Mouse (Mus musculus): ENCODE measurements around the gene Kcnh1. TPM values are rescaled to one million over a fixed set of nuclear protein-coding genes. Genes with fewer than 3 reads are reported as not detected.

The Kcnh1 gene
- polyA plus RNA-seq, 1 experiment from 2014 or later = 0.94 TPM

DNA sequence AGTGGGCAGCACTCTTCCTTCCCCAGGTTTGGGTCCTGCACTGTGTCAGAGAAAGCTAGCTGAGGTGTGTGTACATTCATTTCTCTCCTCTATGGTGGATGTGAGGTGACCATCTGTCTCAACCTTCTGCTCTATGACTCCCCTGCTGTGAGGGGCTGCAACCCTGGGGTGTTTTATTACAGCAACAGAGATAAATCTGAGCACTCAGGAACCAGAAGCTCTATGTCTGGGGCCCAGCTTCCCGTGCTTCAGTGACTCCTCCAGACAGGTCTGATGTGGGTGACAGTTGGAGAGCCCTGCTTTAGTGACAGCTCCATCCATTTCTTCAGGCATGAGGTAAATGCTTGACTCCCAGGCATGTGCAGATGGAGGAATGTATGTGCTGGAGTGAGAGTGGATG is 12.4 kb downstream of the Kcnh1 start:
- Histone ChIP-seq H3K4me1 (peaks cover under 1% of the 10 kb centered on the region; the same call in 1 of the 2 replicates), H3K4me2 (replicated peaks) (no peak overlapping the region), H3K9ac (replicated peaks) (no peak overlapping the region), H3K4me3 (no peak overlapping the region), H3K9me3 (no peaks in the 10 kb centered on the region), H3K27ac (replicated peaks) (no peak overlapping the region), H3K36me3 (no peaks in the 10 kb centered on the region), H3K27me3 (no peaks in the 10 kb centered on the region)
- WGBS = 53% methylated on average over 1 of the region's 1 CpGs
- no peak for ATAC-seq (ENCODE audit: low FRiP score, low read depth)

DNA sequence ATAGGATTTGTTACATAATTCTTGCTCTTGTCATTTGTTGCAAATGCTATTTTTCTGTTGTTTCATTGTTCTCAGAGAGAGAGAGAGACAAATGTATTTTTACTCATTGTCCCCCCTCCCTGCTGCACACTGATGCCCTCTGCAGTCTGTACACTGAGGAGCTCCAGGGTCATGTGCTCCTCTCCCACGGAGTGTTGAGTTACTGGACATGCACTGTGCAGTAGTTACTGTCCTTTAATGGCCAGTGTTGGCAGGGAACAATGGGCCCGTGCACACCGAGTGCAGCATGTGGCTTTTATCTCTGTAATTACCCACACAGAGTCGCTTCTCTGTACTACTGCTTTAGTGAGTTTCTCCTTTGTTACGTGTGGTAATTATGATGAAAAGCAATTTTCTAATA is 17.4 kb downstream of the Kcnh1 start:
- no peaks in the 10 kb centered on the region for H3K36me3 ChIP-seq
- H3K4me1 ChIP-seq = peaks cover 3% of the 10 kb centered on the region; the same call in 1 of the 2 replicates
- H3K9ac ChIP-seq (replicated peaks) = no peak overlapping the region
- ATAC-seq (ENCODE audit: low FRiP score, low read depth) = no peak
- WGBS = 73% methylated on average over 5 of the region's 5 CpGs
- no peak overlapping the region for H3K4me3 ChIP-seq
- no peaks in the 10 kb centered on the region for H3K27me3 ChIP-seq
- H3K9me3 ChIP-seq = no peaks in the 10 kb centered on the region
- no peak overlapping the region for H3K4me2 ChIP-seq (replicated peaks)
- H3K27ac ChIP-seq (replicated peaks) = no peak overlapping the region

- Histone ChIP-seq H3K4me2 (replicated peaks) (no peak overlapping the region), H3K9ac (replicated peaks) (no peak overlapping the region), H3K27ac (replicated peaks) (no peak overlapping the region), H3K4me1 (peaks cover 3% of the 10 kb centered on the region; the same call in 1 of the 2 replicates), H3K9me3 (no peaks in the 10 kb centered on the region), H3K4me3 (no peak overlapping the region), H3K36me3 (no peaks in the 10 kb centered on the region), H3K27me3 (no peaks in the 10 kb centered on the region)
- no peak for ATAC-seq (ENCODE audit: low FRiP score, low read depth)
- WGBS = 87% methylated on average over 2 of the region's 2 CpGs
Observed at GRCm38 (mm10) chr1:192212448-192212847, 21.9 kb downstream of the Kcnh1 start.

- no peak overlapping the region for H3K27ac ChIP-seq (replicated peaks)
- H3K27me3 ChIP-seq = no peaks in the 10 kb centered on the region
- H3K4me3 ChIP-seq = no peak overlapping the region
- no peaks in the 10 kb centered on the region for H3K4me1 ChIP-seq
- H3K9me3 ChIP-seq = no peaks in the 10 kb centered on the region
- H3K9ac ChIP-seq (replicated peaks) = no peak overlapping the region
- H3K4me2 ChIP-seq (replicated peaks) = no peak overlapping the region
- ATAC-seq (ENCODE audit: low FRiP score, low read depth) = no peak
- 93% methylated on average over 4 of the region's 4 CpGs for WGBS
- H3K36me3 ChIP-seq = no peaks in the 10 kb centered on the region
Observed at GRCm38 (mm10) chr1:192214666-192215065, 24.1 kb downstream of the Kcnh1 start.

GRCm38 (mm10) chr1:192220156-192220555 is 29.6 kb downstream of the Kcnh1 start:
- no peaks in the 10 kb centered on the region for H3K9me3 ChIP-seq
- H3K4me3 ChIP-seq = no peak overlapping the region
- no peaks in the 10 kb centered on the region for H3K36me3 ChIP-seq
- no peak for ATAC-seq (ENCODE audit: low FRiP score, low read depth)
- no peak overlapping the region for H3K27ac ChIP-seq (replicated peaks)
- no peak overlapping the region for H3K9ac ChIP-seq (replicated peaks)
- H3K4me2 ChIP-seq (replicated peaks) = no peak overlapping the region
- 64% methylated on average over 2 of the region's 2 CpGs for WGBS
- H3K27me3 ChIP-seq = no peaks in the 10 kb centered on the region
- H3K4me1 ChIP-seq = no peaks in the 10 kb centered on the region

- no peak overlapping the region for H3K4me2 ChIP-seq (replicated peaks)
- H3K36me3 ChIP-seq = no peaks in the 10 kb centered on the region
- H3K4me3 ChIP-seq = no peak overlapping the region
- no peaks in the 10 kb centered on the region for H3K27me3 ChIP-seq
- H3K9ac ChIP-seq (replicated peaks) = no peak overlapping the region
- H3K9me3 ChIP-seq = no peaks in the 10 kb centered on the region
- WGBS = 39% methylated on average over 4 of the region's 4 CpGs
- no peaks in the 10 kb centered on the region for H3K4me1 ChIP-seq
- ATAC-seq (ENCODE audit: low FRiP score, low read depth) = no peak
- no peak overlapping the region for H3K27ac ChIP-seq (replicated peaks)
Observed at GRCm38 (mm10) chr1:192224161-192224560, 33.6 kb downstream of the Kcnh1 start.

- no peaks in the 10 kb centered on the region for H3K27me3 ChIP-seq
- H3K9ac ChIP-seq (replicated peaks) = no peak overlapping the region
- no peak overlapping the region for H3K27ac ChIP-seq (replicated peaks)
- H3K4me1 ChIP-seq = no peaks in the 10 kb centered on the region
- H3K4me3 ChIP-seq = no peak overlapping the region
- ATAC-seq (ENCODE audit: low FRiP score, low read depth) = no peak
- no peaks in the 10 kb centered on the region for H3K9me3 ChIP-seq
- H3K36me3 ChIP-seq = no peaks in the 10 kb centered on the region
- WGBS = 71% methylated on average over 1 of the region's 1 CpGs
- no peak overlapping the region for H3K4me2 ChIP-seq (replicated peaks)
Observed at GRCm38 (mm10) chr1:192232696-192233095, 42.1 kb downstream of the Kcnh1 start.

GRCm38 (mm10) chr1:192246836-192247235 is 56.3 kb downstream of the Kcnh1 start:
- Histone ChIP-seq H3K27me3 (no peaks in the 10 kb centered on the region), H3K27ac (replicated peaks) (no peak overlapping the region), H3K4me2 (replicated peaks) (no peak overlapping the region), H3K4me1 (no peaks in the 10 kb centered on the region), H3K36me3 (no peaks in the 10 kb centered on the region), H3K9me3 (no peaks in the 10 kb centered on the region), H3K9ac (replicated peaks) (no peak overlapping the region), H3K4me3 (no peak overlapping the region)
- ATAC-seq (ENCODE audit: low FRiP score, low read depth) = no peak
- 74% methylated on average over 3 of the region's 3 CpGs for WGBS

GRCm38 (mm10) chr1:192259146-192259545 is 68.6 kb downstream of the Kcnh1 start:
- no peaks in the 10 kb centered on the region for H3K36me3 ChIP-seq
- no peak overlapping the region for H3K27ac ChIP-seq (replicated peaks)
- H3K4me1 ChIP-seq = no peaks in the 10 kb centered on the region
- no peaks in the 10 kb centered on the region for H3K9me3 ChIP-seq
- no peak overlapping the region for H3K4me3 ChIP-seq
- WGBS = 84% methylated on average over 5 of the region's 5 CpGs
- no peak overlapping the region for H3K9ac ChIP-seq (replicated peaks)
- H3K27me3 ChIP-seq = no peaks in the 10 kb centered on the region
- H3K4me2 ChIP-seq (replicated peaks) = no peak overlapping the region
- no peak for ATAC-seq (ENCODE audit: low FRiP score, low read depth)

DNA sequence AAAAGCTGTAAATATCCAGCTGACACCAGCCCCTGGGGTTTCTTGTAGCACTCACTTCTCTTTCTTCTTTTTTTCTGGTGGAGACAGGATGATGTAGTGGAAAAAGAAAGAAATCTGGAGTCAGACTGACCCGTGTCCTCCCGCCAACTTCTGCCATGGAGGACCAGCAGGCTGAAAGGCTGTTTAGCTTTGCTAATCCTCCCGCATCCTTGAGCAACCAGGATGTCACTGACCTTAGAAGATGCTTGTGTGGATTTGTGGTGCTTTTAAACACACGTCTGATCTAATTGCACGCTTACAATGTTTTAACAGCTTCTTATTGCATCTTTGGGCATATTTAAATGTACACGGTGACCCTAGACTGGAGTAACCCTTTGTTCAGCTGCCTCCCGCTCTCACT is 69.0 kb downstream of the Kcnh1 start:
- no peaks in the 10 kb centered on the region for H3K9me3 ChIP-seq
- no peaks in the 10 kb centered on the region for H3K4me1 ChIP-seq
- H3K27me3 ChIP-seq = no peaks in the 10 kb centered on the region
- no peak for ATAC-seq (ENCODE audit: low FRiP score, low read depth)
- H3K4me3 ChIP-seq = no peak overlapping the region
- no peak overlapping the region for H3K9ac ChIP-seq (replicated peaks)
- no peak overlapping the region for H3K27ac ChIP-seq (replicated peaks)
- 70% methylated on average over 7 of the region's 7 CpGs for WGBS
- no peak overlapping the region for H3K4me2 ChIP-seq (replicated peaks)
- H3K36me3 ChIP-seq = no peaks in the 10 kb centered on the region

GRCm38 (mm10) chr1:192265704-192266103 is 75.1 kb downstream of the Kcnh1 start:
- Histone ChIP-seq H3K36me3 (no peaks in the 10 kb centered on the region), H3K27me3 (no peaks in the 10 kb centered on the region), H3K9ac (replicated peaks) (no peak overlapping the region), H3K4me3 (no peak overlapping the region), H3K4me1 (no peaks in the 10 kb centered on the region), H3K9me3 (no peaks in the 10 kb centered on the region), H3K4me2 (replicated peaks) (no peak overlapping the region), H3K27ac (replicated peaks) (no peak overlapping the region)
- 88% methylated on average over 1 of the region's 1 CpGs for WGBS
- ATAC-seq (ENCODE audit: low FRiP score, low read depth) = no peak

DNA sequence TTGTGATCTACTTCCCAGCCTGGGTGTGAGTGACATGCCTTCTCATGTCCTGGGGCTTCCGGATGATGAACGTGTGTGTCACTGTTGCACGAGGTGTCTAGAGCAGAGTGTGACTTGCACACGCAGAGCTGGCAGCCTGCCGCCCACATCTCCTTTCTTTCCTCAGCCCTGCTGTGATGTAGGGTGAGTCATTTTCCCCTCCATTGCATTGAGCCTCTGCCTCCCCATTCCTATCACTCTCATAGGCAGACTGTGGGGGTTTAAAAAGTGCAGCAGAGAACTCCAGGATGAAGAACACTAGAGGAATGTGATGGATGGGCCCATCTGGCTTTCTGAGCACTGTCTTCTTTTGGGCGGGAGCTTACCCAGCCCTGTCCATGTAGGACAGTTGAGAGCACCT is 76.4 kb downstream of the Kcnh1 start:
- no peak overlapping the region for H3K9ac ChIP-seq (replicated peaks)
- no peak overlapping the region for H3K4me3 ChIP-seq
- no peak for ATAC-seq (ENCODE audit: low FRiP score, low read depth)
- H3K27me3 ChIP-seq = no peaks in the 10 kb centered on the region
- no peaks in the 10 kb centered on the region for H3K36me3 ChIP-seq
- no peak overlapping the region for H3K4me2 ChIP-seq (replicated peaks)
- H3K9me3 ChIP-seq = no peaks in the 10 kb centered on the region
- H3K4me1 ChIP-seq = no peaks in the 10 kb centered on the region
- H3K27ac ChIP-seq (replicated peaks) = no peak overlapping the region
- 88% methylated on average over 6 of the region's 6 CpGs for WGBS

GRCm38 (mm10) chr1:192268878-192269277 is 78.3 kb downstream of the Kcnh1 start:
- Histone ChIP-seq H3K36me3 (no peaks in the 10 kb centered on the region), H3K27me3 (no peaks in the 10 kb centered on the region), H3K4me2 (replicated peaks) (no peak overlapping the region), H3K9me3 (no peaks in the 10 kb centered on the region), H3K9ac (replicated peaks) (no peak overlapping the region), H3K27ac (replicated peaks) (no peak overlapping the region), H3K4me1 (no peaks in the 10 kb centered on the region), H3K4me3 (no peak overlapping the region)
- ATAC-seq (ENCODE audit: low FRiP score, low read depth) = no peak
- 87% methylated on average over 5 of the region's 5 CpGs for WGBS
